Mouse (Mus musculus): Measurements from ENCODE around the gene Synrg.

DNA sequence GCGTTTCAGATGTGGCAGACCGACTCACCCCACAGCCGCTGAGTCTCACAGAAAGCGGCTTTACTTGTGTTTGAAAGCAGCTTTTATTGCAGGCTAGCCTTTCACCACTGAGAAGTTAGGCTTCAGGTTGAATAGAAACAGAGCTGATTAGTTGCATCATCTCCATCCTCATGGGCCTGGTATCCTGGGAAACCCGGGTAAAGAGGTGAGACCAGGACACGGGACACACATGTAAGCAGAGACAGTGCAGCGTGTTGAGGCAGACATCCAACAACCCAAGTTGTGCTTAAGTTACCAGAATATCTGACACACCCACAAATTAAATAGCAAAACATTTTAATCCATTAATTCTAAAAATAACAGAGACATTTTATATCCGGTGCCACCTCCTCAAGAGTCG, 114.4 kb downstream of the Synrg start:
- no peak for TF ChIP-seq CTCF (IDR thresholded peaks at IDR 0.05; ENCODE audit: control insufficient read depth, insufficient read depth, insufficient read length)
- TF ChIP-seq MYOD1 (IDR thresholded peaks at IDR 0.05; ENCODE audit: control insufficient read depth, insufficient read length, low read depth) = no peak
- TF ChIP-seq MAX (IDR thresholded peaks at IDR 0.05) = no peak
- TF ChIP-seq USF1 (IDR thresholded peaks at IDR 0.05; ENCODE audit: low read depth) = no peak
- no peak for TF ChIP-seq MYOG (IDR thresholded peaks at IDR 0.05; ENCODE audit: control insufficient read depth, extremely low read depth, insufficient read length)
- peak; percentile 39 for TF ChIP-seq CEBPB (IDR thresholded peaks at IDR 0.05; ENCODE audit: low read depth)
